Mouse (Mus musculus) CH12.LX (cell line): ENCODE data around the gene Tekt3. TPM values are rescaled to one million over a fixed set of nuclear protein-coding genes. Genes with fewer than 3 reads are reported as not detected.

ENCODE experiments used
- DNase-seq: peaks from one replicate; pipeline ENCODE4 v3.0.0-alpha.2; 2013; ENCODE audit errors: extremely low read depth
- H3K27ac ChIP-seq: 2 replicates; pipeline ENCODE4 v1.5.1; 2012; ENCODE audit warnings: low read depth, mild to moderate bottlenecking, control low read depth, moderate library complexity; ENCODE audit not compliant: insufficient read depth
- H3K27me3 ChIP-seq: replicated peaks from 2 replicates; pipeline ENCODE3; 2012; ENCODE audit warnings: inconsistent platforms
- H3K36me3 ChIP-seq, 2 experiments: replicated peaks in 1 of 2; 2 replicates each; pipeline versions ENCODE3 to v1.6.1; 2012; ENCODE audit warnings: inconsistent platforms in 1 of 2, low read length in 1 of 2, mild to moderate bottlenecking in 1 of 2, mixed read lengths in 1 of 2, moderate library complexity in 1 of 2; ENCODE audit not compliant: control insufficient read depth in 1 of 2, insufficient read depth in 1 of 2
- H3K4me1 ChIP-seq, 2 experiments: 2 replicates each; pipeline ENCODE4 v1.6.1; 2012; ENCODE audit warnings: inconsistent platforms in 1 of 2, moderate library complexity in 1 of 2; ENCODE audit not compliant: insufficient read depth in 2 of 2, control insufficient read depth in 1 of 2
- H3K4me2 ChIP-seq: 2 replicates; pipeline ENCODE4 v1.6.1; 2012; ENCODE audit warnings: low read depth, mild to moderate bottlenecking, control low read depth; ENCODE audit not compliant: poor library complexity, insufficient read depth, severe bottlenecking
- H3K4me3 ChIP-seq, 3 experiments: fragments of 150-350 bp in 1 of 3; sonication (generic) in 1 of 3; replicated peaks in 1 of 3; 2 replicates each; pipeline versions ENCODE3 to v1.5.1; 2011 to 2012; ENCODE audit warnings: low read depth in 2 of 3, low read length in 2 of 3, mild to moderate bottlenecking in 2 of 3, moderate library complexity in 2 of 3, control low read depth in 1 of 3, improper control_type of control experiment in 1 of 3, inconsistent platforms in 1 of 3, mixed read lengths in 1 of 3; ENCODE audit not compliant: poor library complexity in 1 of 3
- H3K79me2 ChIP-seq: replicated peaks from 2 replicates; pipeline ENCODE4 v1.6.1; 2012; ENCODE audit warnings: mild to moderate bottlenecking, moderate library complexity; ENCODE audit not compliant: control insufficient read depth, poor library complexity, insufficient read depth, severe bottlenecking; ENCODE audit errors: extremely low read depth
- H3K9ac ChIP-seq: 2 replicates; pipeline ENCODE4 v1.6.1; 2012; ENCODE audit warnings: low read depth, mild to moderate bottlenecking, control low read depth, moderate library complexity; ENCODE audit not compliant: insufficient read depth
- H3K9me3 ChIP-seq: replicated peaks from 2 replicates; pipeline ENCODE3; 2012; ENCODE audit warnings: low read length, inconsistent platforms, mixed read lengths
- CHD2 ChIP-seq: IDR thresholded peaks from 2 replicates; pipeline ENCODE4 v1.6.1; 2011; ENCODE audit warnings: low read length, improper control_type of control experiment
- GABPA ChIP-seq: IDR thresholded peaks from 2 replicates; pipeline ENCODE4 v1.6.1; 2012; ENCODE audit warnings: low read depth, low read length, improper control_type of control experiment, inconsistent platforms; ENCODE audit not compliant: insufficient replicate concordance
- HCFC1 ChIP-seq: IDR thresholded peaks from 2 replicates; pipeline ENCODE4 v1.6.1; 2012; ENCODE audit warnings: low read depth, mild to moderate bottlenecking, inconsistent platforms, low read length, improper control_type of control experiment
- IRF4 ChIP-seq: IDR thresholded peaks from 2 replicates; pipeline ENCODE4 v1.6.1; 2014; ENCODE audit warnings: low read depth, mild to moderate bottlenecking, inconsistent platforms, low read length, improper control_type of control experiment
- JUN ChIP-seq: IDR thresholded peaks from 2 replicates; pipeline ENCODE4 v1.6.1; 2011; ENCODE audit warnings: low read depth, mild to moderate bottlenecking, low read length, improper control_type of control experiment, moderate library complexity; ENCODE audit not compliant: insufficient read depth
- JUND ChIP-seq: conservative IDR thresholded peaks from 2 replicates; pipeline ENCODE4 v1.6.1; 2011; ENCODE audit warnings: low read depth, low read length, improper control_type of control experiment
- MAFK ChIP-seq: IDR thresholded peaks from 2 replicates; pipeline ENCODE4 v1.6.1; 2011; ENCODE audit warnings: low read length, improper control_type of control experiment; ENCODE audit not compliant: insufficient replicate concordance
- MAX ChIP-seq: IDR thresholded peaks from 2 replicates; pipeline ENCODE4 v1.6.1; 2011; ENCODE audit warnings: low read length, improper control_type of control experiment
- MYC ChIP-seq: IDR thresholded peaks from 2 replicates; pipeline ENCODE4 v1.6.1; 2011; ENCODE audit warnings: low read depth, mild to moderate bottlenecking, improper control_type of control experiment, low read length
- SIN3A ChIP-seq: IDR thresholded peaks from 2 replicates; pipeline ENCODE4 v1.6.1; 2012; ENCODE audit warnings: low read length, improper control_type of control experiment, inconsistent platforms
- TCF12 ChIP-seq: IDR thresholded peaks from 2 replicates; pipeline ENCODE4 v1.6.1; 2014; ENCODE audit warnings: low read depth, mild to moderate bottlenecking, inconsistent platforms, low read length, improper control_type of control experiment
- ZC3H11A ChIP-seq: IDR thresholded peaks from 2 replicates; pipeline ENCODE4 v1.6.1; 2012; ENCODE audit warnings: low read depth, mild to moderate bottlenecking, inconsistent platforms, low read length, improper control_type of control experiment
- ZMIZ1 ChIP-seq: IDR thresholded peaks from 2 replicates; pipeline ENCODE4 v1.6.1; 2012; ENCODE audit warnings: low read depth, mild to moderate bottlenecking, inconsistent platforms, low read length, improper control_type of control experiment
- dilution Hi-C: fragments of 300-500 bp; cut with MboI; formaldehyde crosslinking; loops from 2 replicates; pipeline ENCODE4 v1.14.3; 2020; ENCODE audit warnings: low sequenced_read_pairs; ENCODE audit not compliant: extremely low pct_unique_long_range_greater_than_20kb, extremely low pct_ligation_motif_present
- in situ Hi-C: fragments of 300-500 bp; cut with MboI; formaldehyde crosslinking; loops from 3 replicates; pipeline ENCODE4 v1.14.3; 2019; ENCODE audit warnings: low sequenced_read_pairs, low pct_ligation_motif_present, low pct_unique_long_range_greater_than_20kb, mixed read lengths
- polyA plus RNA-seq: library from polyadenylated mRNA; unstranded; fragments of >175 nt; gene quantifications from 2 replicates; pipeline ENCODE4 v1.2.1, GENCODE M21; 2012; ENCODE audit warnings: low read depth; ENCODE audit not compliant: insufficient read length
- total RNA-seq, 2 experiments: library from RNA; depleted of rRNA; stranded (reverse); fragments of 300-350 nt in 1 of 2; fragments of >200 nt in 1 of 2; gene quantifications; 2 replicates each; pipeline ENCODE4 v1.2.3; 2012 to 2014

The Tekt3 gene
- total and polyA plus RNA-seq, 3 experiments = not detected

DNA sequence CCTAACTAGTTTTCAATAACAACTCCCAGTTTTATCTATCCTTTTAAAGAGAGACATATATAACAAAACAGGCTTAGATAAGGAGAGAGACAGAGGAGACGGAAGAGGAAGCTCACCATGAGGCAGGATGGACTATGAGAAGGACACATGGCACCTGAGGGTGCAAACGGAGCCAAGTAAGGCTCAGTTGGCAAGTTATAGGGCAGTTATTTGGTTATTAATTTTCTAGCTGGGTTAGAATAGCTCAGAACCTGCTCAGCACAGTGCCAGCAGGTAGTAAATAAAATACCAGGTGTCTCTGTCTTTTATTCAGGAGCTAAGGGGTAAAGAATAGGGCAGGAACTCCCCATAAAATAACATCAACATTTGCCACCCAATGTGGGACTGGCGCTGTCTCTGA lies 36.6 kb downstream of the Tekt3 start:
- Histone ChIP-seq H3K9me3 (no peaks in the 10 kb centered on the region), H3K4me3 (no peak overlapping the region), H3K27me3 (no peaks in the 10 kb centered on the region), H3K36me3 (no peaks in the 10 kb centered on the region), H3K27ac (no peak overlapping the region), H3K79me2 (no peaks in the 10 kb centered on the region), H3K4me1 (peaks cover 0 to 6% of the 10 kb centered on the region in 2 experiments; a peak in 2 of 4 replicates), H3K9ac (no peak overlapping the region), H3K4me2 (no peak overlapping the region)
- in situ Hi-C loops = no loop called here
- TF ChIP-seq GABPA (no peak), SIN3A (no peak), ZMIZ1 (no peak), MAX (no peak), CHD2 (no peak), MAFK (no peak), IRF4 (no peak), TCF12 (no peak), JUN (no peak)
- dilution Hi-C loops = no loop called here
- DNase-seq = no peak

DNA sequence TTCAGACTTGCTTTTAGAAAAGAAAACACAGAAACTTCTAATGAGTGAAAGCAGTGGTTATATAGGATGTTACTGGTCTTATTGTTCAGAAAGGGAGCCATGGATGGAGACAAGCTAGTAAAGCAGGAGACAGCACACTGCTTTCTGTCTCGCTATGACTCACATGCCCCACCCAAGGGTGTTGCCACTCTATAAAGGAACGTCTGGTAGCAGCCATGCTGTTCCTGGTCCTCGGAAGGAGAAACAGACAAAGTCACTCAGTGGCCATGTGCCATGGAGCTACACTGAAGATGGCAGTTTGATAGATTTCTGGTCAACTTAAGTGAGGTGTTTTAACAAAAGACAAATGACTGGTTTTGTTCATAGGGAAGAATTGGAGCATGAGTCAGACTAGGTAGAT lies 37.9 kb downstream of the Tekt3 start:
- no peak for TF ChIP-seq TCF12
- TF ChIP-seq MAX = peak; percentile 58; the same call in 1 of the 2 replicates
- TF ChIP-seq JUN = 0 out of 2 replicates have a peak, but pooled peaks have one; percentile 27
- peak; percentile 76; the same call in 1 of the 2 replicates for TF ChIP-seq JUND
- TF ChIP-seq IRF4 = peak; percentile 86
- 0 out of 2 replicates have a peak, but pooled peaks have one; percentile 41 for TF ChIP-seq MYC
- TF ChIP-seq ZC3H11A = no peak
- Histone ChIP-seq H3K4me3 (no peak overlapping the region), H3K27ac (no peak overlapping the region), H3K9me3 (no peaks in the 10 kb centered on the region), H3K9ac (no peak overlapping the region), H3K4me2 (no peak overlapping the region), H3K27me3 (no peaks in the 10 kb centered on the region), H3K4me1 (peaks cover 0 to 6% of the 10 kb centered on the region in 2 experiments; a peak in 2 of 4 replicates), H3K36me3 (no peaks in the 10 kb centered on the region), H3K79me2 (no peaks in the 10 kb centered on the region)
- dilution Hi-C loops = no loop called here
- peak; percentile 30 for DNase-seq
- in situ Hi-C loops = no loop called here

DNA sequence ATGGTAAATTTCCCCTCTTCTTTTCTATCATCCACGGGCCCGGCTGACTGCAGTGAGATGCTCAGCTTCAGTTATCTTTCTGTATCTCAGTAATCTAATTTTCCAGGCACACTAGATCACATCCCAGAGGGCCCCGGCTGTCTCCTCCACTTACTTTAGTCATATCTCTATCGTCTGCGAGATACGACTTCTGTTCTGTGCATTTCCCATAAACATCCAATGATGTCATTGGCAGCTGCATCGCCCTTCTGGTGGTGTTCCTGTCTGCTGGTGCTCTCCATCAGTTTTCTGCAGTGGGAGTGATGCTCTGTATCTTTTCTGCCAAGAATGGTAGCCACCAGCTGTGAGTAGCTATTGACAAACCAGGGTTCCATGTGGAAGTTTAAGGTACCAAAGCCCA lies 41.8 kb downstream of the Tekt3 start:
- no peaks in the 10 kb centered on the region for H3K9me3 ChIP-seq
- H3K27me3 ChIP-seq = no peaks in the 10 kb centered on the region
- no peak for DNase-seq
- no peak for TF ChIP-seq HCFC1
- H3K4me1 ChIP-seq = peaks cover 0 to 6% of the 10 kb centered on the region in 2 experiments; a peak in 2 of 4 replicates
- dilution Hi-C loops (no loop called here), in situ Hi-C loops (no loop called here)
- H3K36me3 ChIP-seq = no peaks in the 10 kb centered on the region
- no peaks in the 10 kb centered on the region for H3K79me2 ChIP-seq
- no peak overlapping the region for H3K27ac ChIP-seq
- no peak overlapping the region for H3K4me2 ChIP-seq
- no peak overlapping the region for H3K9ac ChIP-seq
- H3K4me3 ChIP-seq = no peak overlapping the region
